Mouse (Mus musculus) layer of hippocampus, postnatal 10 days (tissue): Measurements from ENCODE around the gene Tmem82. TPM values are rescaled to one million over a fixed set of nuclear protein-coding genes. Genes with fewer than 3 reads are reported as not detected.
"Not testable (repeated sequence)": the region's sequence is repeated elsewhere in the genome, so short reads cannot be mapped to it uniquely, and the experiment has no call there.

Experiments
- DNase-seq, 2 experiments: peaks; one replicate each; pipeline ENCODE4 v3.0.0; 2021; ENCODE audit warnings: low spot score in 2 of 2
- total RNA-seq, 2 experiments: library from RNA; stranded (reverse); gene quantifications; 2 replicates each; pipeline ENCODE4 v1.2.3; 2021

Tmem82 gene
- total RNA-seq, 2 experiments from 2014 or later, result 0.69 to 0.98 TPM

DNA sequence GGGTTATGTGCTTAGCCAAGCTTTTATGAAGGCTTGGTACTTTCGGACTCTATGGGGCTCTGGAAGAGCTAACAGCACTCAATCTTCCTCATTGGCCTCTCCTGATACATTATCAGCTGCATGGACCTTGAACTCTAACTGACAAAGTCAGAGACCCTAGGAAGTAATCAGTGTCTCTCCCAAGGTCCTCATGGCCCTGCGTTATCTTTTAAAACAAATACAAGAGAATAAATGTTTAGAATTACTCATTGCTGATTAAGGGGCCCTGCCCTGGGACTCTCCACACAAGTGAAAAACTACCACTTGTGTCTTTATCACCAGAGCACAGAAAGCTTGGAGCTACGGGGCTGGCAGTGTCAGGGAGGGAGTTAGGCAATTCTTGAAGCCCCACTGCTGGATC is 39.6 kb downstream of the Tmem82 start:
- no peak for DNase-seq

DNA sequence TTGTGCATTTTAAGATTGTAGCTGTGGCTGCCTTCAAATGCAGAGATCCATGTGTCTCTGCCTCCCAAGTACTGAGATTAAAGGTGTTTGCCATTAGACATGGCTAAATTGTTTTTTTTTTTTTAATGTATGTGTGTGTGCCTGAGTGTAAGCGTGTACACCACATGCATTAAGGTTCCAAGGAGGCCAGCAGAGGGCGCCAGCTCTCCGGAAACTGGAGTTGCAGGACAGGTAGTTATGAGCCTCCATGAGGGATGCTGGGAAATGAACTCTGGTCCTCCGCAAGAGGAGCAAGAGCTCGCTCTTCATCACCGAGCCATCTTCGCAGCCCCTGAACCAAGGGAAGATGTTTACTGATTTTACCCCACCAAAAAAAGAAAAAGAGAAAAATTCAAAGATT is 41.6 kb downstream of the Tmem82 start:
- DNase-seq, result no peak

DNA sequence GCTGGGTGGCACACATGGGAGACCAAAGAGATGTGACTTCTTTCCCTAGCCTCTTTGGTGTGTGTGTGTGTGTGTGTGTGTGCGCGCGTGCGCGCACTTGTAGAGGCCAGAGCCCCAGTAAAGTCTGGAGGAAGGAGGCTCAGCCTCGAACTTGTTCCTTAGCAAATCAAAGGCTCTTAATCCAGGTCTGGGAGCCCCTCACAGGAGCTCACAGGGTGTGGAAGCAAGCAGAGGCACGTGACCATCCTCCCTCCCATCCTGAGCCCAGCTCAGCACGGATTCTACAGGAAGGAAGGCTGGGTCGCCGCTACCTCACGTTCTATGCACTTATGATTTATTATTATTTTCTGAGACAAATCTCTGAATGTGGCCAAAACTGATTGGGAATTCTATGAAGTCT is 42.0 kb downstream of the Tmem82 start:
- no peak for DNase-seq

DNA sequence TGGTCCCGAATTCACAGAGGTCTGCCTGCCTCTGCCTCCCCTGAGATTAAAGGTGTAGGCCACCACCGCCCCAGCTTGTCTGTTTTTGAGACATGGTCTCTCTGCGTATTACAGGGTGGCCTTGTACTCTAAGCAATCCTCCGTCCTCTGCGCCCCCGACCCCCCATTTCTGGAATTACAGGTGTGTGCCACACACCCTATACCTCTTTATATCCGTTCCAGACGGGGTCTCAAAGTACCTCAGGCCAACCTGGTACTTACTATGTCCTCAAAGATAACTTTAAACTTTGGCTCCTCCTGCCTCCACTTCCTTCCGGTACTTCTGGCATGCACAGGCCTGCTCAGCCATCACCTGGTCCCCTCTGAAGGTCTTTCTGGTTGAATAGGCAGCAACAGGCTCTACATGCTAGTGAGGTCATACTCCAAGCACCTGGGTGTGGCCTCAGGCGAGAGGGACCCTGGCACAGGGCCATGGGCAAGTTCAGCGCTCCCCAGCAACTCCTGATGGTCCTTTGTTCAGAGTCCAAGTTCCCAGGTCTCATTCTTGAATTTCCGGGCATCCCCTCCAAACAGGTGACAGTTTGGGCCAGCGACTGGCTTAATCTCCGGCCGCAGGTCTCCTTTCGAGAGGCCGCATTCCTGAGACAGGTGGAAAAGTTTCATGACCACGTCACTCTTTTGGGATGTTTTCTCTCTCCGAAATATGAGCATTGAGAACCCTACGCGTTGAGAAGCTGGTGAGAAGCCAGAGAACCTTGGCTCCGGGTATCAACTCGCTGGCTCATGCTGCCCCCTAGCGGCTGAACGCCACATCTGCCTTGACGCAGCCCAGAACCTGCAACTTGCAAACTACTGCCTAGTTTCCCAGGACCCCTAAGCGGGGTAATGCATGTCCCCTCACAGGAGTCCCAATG is 43.4 kb downstream of the Tmem82 start:
- peak; percentile 87 to 90 for DNase-seq

DNA sequence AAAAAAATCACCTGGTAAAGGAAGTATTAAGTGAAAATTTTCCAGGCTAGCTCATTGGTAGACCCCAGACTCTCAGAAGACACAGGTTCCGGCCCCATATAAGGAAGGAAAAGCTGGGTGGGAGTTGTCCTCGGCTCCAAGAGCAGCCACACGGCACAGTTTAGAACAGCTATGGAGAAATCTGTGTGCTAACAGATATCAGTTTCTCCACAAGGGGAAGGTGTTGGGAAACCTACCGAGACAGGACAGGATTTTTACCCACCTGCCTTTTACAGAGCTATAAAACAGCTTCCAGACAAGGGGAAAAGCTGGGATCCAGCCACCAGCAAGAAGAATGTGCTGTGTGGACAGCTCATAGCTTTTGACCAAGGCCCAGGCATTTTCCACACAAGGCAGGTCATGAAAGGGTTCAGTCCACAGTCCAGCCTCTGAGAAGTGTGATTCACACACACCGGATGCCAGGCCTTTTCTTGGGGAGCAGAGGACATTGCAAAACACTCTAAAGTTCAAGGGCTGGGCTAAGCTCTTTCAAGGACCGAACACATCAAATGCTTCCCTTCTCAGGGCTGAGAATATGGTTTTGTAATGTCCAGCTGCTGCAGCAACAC is 45.0 kb downstream of the Tmem82 start:
- no peak for DNase-seq

DNA sequence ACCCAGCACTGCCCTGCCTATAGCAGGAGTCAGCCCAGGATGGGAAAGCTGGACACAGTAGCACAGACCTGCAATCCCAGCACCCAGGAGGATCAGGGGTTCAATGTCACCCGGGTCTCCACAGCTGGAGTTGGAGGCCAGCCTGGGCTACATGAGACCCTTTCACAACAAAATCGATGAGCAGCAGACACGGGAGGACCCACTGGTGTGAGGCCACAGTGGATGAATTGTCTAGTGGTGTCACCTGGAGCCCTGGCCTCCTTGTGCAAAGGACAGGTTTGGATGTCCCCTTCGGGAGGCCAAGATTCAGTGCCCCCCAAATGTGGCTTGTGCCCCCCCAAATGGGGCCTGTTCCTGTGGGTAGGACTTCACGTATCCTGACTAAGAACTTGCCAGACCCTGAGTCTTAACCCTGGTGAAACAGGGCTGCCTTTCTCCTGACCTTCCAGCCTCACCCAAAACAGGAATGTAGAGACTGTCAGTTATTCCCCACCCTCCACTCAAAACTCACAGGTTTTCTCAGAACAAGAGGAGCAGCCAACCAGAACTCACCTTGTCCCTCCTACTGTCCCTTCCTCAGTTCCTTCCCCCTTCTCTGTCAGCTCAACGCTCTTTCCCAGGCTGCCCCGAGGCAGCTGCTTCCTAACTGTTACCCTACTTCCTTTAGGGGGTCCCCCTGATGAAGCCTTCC is 45.6 kb downstream of the Tmem82 start:
- DNase-seq, result no peak

DNA sequence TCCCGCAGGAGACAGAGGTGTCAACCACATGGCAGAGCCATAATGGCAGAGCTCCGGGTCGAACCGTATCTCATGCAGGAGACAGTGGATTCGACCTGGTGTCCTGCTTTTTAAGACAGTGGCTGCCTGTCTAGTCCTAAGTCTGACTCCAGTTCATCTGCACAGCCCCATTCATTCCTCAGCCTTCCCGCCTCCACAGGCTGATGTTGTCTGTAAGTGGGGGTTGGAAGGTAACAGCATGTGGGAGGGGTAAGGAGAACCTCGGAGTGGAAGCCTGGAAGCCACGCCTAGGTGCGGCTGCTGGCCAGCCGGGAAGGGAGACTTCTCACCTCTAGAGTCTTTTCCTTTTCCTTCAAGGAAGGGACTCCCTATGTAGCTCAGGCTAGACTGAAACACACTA is 46.5 kb downstream of the Tmem82 start:
- DNase-seq, result no peak

DNA sequence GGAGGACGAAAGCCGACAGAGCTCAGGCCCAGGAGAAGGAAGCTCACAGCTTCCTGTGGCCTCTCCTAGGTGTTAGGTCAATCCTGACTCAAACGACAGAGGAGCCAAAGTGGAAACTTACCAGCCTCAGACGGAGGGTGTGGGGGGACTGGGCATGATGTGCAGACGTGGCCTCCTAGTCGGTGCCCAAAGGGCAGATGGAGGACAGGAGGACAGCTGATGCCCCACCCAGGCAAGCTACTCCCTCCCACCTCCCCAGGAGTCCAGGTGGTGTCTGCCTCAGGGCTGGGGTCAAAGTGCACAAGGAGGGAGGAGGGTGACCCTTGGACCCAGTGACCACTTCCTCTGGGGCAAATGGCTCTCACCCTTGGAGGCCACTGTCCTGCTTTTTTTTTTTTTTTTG is 47.1 kb downstream of the Tmem82 start:
- DNase-seq, result no peak

DNA sequence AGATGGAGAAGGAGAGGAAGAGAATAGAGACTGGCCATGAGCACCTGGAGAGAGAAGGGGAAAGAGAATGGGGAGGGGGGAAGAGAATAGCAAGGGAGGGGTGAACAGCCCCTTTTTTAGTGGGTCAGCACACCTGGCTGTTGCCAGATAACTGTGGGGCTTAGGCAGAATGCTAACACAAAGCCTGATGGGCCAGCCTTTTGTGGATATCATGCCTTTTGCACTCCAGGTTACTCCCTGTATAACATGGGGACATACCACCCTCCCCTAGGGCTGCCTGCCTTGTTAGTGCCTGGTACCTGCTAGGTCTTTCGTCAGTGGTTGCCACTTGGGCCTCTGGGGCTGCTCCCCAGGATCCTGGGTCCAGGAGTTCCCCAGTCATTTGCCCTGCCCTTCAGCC is 47.6 kb downstream of the Tmem82 start:
- no peak for DNase-seq

DNA sequence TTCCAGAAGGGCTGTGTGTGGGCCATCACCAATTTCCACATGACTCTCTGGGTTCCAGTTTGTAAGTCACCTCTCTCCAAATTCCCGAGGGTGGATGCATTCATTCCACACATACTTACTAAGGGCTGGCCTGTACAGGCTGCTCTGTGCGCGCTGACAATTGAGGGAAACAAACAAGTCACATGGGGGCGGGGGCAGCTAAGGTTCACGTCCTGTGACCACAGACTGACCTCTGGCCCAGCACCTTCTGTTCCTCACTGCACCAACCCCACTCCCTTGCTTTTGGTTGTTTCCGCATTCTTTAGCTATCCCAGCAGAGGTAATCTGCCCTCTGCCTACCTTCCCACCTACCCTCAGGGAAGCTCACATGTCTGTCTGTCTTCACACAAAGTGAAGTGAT is 48.4 kb downstream of the Tmem82 start:
- DNase-seq, result no peak

DNA sequence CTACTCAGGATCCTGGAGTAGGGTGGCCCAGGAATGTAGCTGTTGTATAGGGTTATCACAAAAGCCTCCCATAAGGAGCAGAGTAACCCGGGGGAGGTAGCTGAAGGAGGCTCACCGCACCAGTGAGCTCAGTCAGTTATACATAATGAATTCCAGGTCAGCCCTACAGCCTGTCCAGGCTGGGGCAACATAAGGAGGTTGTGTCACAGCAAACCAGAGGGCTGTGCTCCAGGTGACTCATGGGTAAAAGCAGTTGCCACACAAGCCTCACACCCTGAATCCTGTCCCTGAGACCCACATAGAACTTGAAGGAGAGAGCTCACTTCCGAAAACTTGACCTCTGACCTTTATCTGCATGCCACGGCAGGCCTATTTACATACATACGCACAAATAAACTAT is 49.5 kb downstream of the Tmem82 start:
- DNase-seq, result no peak

DNA sequence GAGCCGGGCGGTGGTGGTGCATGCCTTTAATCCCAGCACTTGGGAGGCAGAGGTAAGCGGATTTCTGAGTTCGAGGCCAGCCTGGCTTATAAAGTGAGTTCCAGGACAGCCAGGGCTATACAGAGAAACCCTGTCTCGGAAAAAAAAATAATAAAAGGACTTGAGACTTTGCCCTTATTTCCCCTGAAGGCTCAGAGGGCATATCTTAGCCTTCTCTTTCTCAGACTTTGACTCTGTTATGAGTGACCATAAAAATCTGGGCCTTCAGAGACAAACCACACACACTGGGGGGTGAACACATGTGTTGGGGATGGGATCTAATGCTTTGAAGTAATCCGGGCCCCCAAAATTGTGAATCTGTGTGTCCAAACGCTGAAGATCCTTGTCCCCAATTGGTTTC is 51.3 kb downstream of the Tmem82 start:
- DNase-seq, result not testable (repeated sequence)

DNA sequence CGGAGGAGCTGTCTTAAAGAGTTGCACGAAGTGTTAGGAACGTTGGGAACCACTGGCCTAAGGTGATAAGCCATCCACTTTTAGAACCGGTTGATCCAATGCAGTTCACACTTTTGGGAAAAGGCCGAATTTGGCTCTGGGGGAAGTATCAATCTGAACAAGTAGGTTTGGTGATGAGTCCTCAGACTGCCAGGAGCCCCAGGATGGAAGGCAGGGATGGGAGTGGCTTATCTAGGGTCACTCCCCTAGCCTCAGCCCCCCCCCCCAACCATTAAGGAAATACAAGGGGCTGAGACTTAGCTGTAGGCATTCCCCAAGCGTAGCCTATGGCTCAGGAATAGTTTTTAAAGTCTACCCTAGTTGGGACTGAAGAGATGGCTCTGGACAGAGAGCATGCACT is 52.2 kb downstream of the Tmem82 start:
- DNase-seq, result no peak

DNA sequence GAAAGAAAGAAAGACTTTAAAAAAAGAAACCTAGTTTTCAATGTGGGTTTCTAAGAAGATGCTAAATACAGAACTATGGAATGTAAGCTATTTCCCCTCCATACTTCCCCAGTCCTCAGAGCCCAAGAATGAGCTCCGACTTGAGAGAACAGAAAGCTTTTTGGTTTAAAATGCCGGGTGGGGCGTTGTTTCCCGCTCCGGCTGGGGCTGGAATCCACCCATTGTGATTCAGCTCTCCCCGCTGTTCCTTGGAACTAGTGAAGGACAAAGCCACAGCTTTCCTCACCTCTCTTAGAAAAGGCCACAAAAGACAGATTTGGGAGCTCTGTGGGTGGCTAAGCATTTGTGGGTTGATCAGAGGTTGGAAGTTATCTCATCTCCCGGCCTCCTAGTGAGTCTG is 53.1 kb downstream of the Tmem82 start:
- no peak for DNase-seq

DNA sequence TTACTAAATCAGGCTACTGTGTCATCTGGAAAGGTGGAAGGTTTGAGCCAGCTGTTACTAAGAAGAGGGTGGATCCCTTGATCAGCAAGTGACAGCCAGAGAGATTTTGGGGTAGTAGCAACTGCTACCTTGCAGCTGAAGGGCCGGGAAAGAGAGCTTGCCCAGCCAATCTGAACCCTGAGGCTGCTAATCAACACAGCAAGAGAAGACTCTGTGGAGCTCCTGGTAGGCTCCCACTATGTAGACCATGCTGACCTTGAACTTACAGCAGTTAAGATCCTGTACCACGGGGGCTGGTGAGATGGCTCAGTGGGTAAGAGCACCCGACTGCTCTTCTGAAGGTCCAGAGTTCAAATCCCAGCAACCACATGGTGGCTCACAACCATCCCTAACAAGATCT is 53.8 kb downstream of the Tmem82 start:
- DNase-seq, result no peak

DNA sequence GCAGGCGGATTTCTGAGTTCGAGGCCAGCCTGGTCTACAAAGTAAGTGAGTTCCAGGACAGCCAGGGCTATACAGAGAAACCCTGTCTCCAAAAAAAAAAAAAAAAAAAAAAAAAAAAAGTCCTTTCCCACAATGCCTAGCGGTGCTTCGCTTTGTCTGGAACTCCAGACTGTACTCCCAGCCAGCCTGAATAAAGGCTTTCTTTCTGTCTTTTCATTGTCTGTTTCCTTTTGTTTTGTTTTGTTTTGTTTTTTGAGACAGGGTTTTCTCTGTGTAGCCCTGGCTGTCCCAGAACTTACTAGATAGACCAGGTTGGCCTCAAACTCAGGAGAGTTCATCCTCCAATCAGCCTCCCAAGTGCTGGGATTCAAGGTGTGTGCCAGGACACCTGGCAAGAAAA is 54.2 kb downstream of the Tmem82 start:
- DNase-seq, result no peak

Other genes starting within 250 kb of the Tmem82 start
- not detected for gene Clcnka, start 219.9 kb downstream of the Tmem82 start, total RNA-seq
- gene Clcnkb, start 202.6 kb downstream of the Tmem82 start, total RNA-seq, result not detected
- under 1 TPM; 0.11 to 0.16 TPM for gene Hspb7, start 197.9 kb downstream of the Tmem82 start, total RNA-seq
- gene Srarp, start 182.5 kb downstream of the Tmem82 start, total RNA-seq, result 1 to 10 TPM; 2.9 to 3.4 TPM
- 10 to 100 TPM; 24.2 to 27.4 TPM for gene Zbtb17, start 174.0 kb downstream of the Tmem82 start, total RNA-seq
- 10 to 100 TPM; 62.9 to 64.5 TPM for gene Spen, start 80.0 kb downstream of the Tmem82 start, total RNA-seq
- 1 to 10 TPM; 4.6 to 5.0 TPM for gene Fblim1, start 12.5 kb downstream of the Tmem82 start, total RNA-seq
- 1 to 10 TPM; 2.4 TPM for gene Slc25a34, start 5.2 kb upstream of the Tmem82 start, total RNA-seq
- 10 to 100 TPM; 55.8 to 57.4 TPM for gene Plekhm2, start 46.3 kb upstream of the Tmem82 start, total RNA-seq
- gene Rsc1a1, start 67.0 kb upstream of the Tmem82 start, total RNA-seq, result 1 to 10 TPM in 1 of 2 experiments, under 1 TPM in 1; 0.87 to 1.6 TPM
- gene Ddi2, start 104.8 kb upstream of the Tmem82 start, total RNA-seq, result 10 to 100 TPM; 31.1 to 31.9 TPM
- not detected for gene Agmat, start 128.0 kb upstream of the Tmem82 start, total RNA-seq
- gene Dnajc16, start 172.3 kb upstream of the Tmem82 start, total RNA-seq, result 10 to 100 TPM; 24.9 to 28.5 TPM
- 10 to 100 TPM; 21.7 to 22.7 TPM for gene Casp9, start 175.0 kb upstream of the Tmem82 start, total RNA-seq
- gene Cela2a, start 207.5 kb upstream of the Tmem82 start, total RNA-seq, result not detected
- gene Ctrc, start 227.7 kb upstream of the Tmem82 start, total RNA-seq, result not detected